Mouse (Mus musculus): ENCODE results near the gene Rpl9-ps1.

Gene Rpl9-ps1

DNA sequence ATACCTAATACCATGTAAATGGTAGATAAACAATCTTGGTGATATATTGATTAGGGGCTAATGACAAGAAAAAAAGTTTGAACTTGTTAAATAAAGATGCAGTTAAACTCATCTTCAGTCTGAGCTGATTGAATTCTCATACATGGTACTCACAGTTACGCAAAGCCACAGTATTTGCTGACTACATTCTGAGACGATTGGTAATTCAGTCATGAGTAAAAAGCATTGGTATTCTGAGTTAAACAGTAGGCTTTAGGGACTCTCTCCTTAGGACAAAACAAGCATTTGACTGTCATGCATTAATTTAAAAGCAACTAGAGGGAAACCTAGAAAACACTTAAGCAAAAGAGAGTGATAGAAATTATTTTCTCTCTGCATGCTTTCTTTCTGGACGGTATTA is 21.8 kb downstream of the Rpl9-ps1 start:
- in situ Hi-C loops (cut with MboI, MseI), result no loop called here

DNA sequence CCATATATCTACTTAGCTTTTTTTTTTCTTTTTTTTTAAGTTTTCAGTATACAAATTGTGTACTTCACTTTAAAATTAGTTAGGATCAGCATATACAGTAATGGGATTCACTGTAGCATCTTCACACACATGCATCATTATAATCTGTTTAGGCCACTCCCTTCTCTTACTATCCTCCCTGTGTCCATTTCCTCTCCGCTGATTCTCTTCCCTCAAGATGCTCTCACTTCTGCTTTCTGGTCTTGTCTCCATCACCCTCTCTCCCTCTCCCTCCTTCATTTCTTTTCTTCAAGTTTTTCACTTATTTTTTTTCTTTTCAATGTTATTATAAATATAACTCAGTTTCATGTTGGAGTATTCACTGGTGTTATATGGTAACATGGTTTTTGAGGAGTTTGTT is 26.4 kb downstream of the Rpl9-ps1 start:
- in situ Hi-C loops (cut with MboI, MseI), result no loop called here

GRCm38 (mm10) chr11:83618238-83618637 is 27.2 kb downstream of the Rpl9-ps1 start:
- in situ Hi-C loops (cut with MboI, MseI), result no loop called here

GRCm38 (mm10) chr11:83616586-83616985 is 28.8 kb downstream of the Rpl9-ps1 start:
- in situ Hi-C loops (cut with MboI, MseI), result no loop called here

- in situ Hi-C loops (cut with MboI, MseI), result no loop called here
Observed at GRCm38 (mm10) chr11:83610900-83611299, 34.5 kb downstream of the Rpl9-ps1 start.

GRCm38 (mm10) chr11:83606396-83606795 is 39.0 kb downstream of the Rpl9-ps1 start:
- in situ Hi-C loops (cut with MboI, MseI), result no loop called here

GRCm38 (mm10) chr11:83605535-83605934 is 39.9 kb downstream of the Rpl9-ps1 start:
- in situ Hi-C loops (cut with MboI, MseI), result no loop called here

GRCm38 (mm10) chr11:83604698-83605097 is 40.7 kb downstream of the Rpl9-ps1 start:
- in situ Hi-C loops (cut with MboI, MseI), result no loop called here

DNA sequence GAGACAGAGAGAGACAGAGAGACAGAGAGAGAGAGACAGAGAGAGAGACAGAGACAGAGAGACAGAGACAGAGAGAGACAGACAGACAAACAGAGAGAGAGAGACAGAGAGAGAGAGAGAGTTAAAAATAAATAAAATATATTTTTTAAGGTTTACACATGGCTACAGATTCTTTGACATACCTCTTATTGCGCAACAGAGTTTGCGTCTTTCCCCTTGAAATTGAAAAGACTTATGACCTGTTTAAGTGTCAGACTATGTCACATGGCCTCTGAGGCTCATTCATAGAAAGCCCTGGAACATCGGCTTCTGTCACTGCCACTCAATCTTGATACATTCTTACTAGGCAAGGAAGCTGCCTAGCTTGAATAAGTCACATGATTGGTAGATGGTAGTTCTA is 42.0 kb downstream of the Rpl9-ps1 start:
- in situ Hi-C loops (cut with MboI, MseI), result no loop called here

GRCm38 (mm10) chr11:83600576-83600975 is 44.8 kb downstream of the Rpl9-ps1 start:
- in situ Hi-C loops (cut with MboI, MseI), result no loop called here

- in situ Hi-C loops (cut with MboI, MseI), result no loop called here
Observed at GRCm38 (mm10) chr11:83598991-83599390, 46.4 kb downstream of the Rpl9-ps1 start.

- in situ Hi-C loops (cut with MboI, MseI), result no loop called here
Observed at GRCm38 (mm10) chr11:83598207-83598837, 47.1 kb downstream of the Rpl9-ps1 start.

GRCm38 (mm10) chr11:83597796-83598195 is 47.6 kb downstream of the Rpl9-ps1 start:
- in situ Hi-C loops (cut with MboI, MseI), result no loop called here

- in situ Hi-C loops (cut with MboI, MseI), result no loop called here
Observed at GRCm38 (mm10) chr11:83595669-83596455, 49.6 kb downstream of the Rpl9-ps1 start.

Measured in T-helper 17 cell (primary cell).